Mouse (Mus musculus) spleen, postnatal 36 days (tissue): Measurements from ENCODE around the gene Begain.

Experiments
- DNase-seq, 2 experiments: peaks; one replicate each; pipeline ENCODE4 v3.0.0; 2022; ENCODE audit warnings: low spot score in 2 of 2, mixed read lengths in 1 of 2

The Begain gene

GRCm38 (mm10) chr12:109068167-109068653 is at the start of gene Begain:
Gene Begain (minus strand): TSS chr12:109068217.
- DNase-seq = peak in 1 of 2 experiments; percentile 26

- no peak for DNase-seq
Observed at GRCm38 (mm10) chr12:109115707-109116106, 47.7 kb upstream of the Begain start.

DNA sequence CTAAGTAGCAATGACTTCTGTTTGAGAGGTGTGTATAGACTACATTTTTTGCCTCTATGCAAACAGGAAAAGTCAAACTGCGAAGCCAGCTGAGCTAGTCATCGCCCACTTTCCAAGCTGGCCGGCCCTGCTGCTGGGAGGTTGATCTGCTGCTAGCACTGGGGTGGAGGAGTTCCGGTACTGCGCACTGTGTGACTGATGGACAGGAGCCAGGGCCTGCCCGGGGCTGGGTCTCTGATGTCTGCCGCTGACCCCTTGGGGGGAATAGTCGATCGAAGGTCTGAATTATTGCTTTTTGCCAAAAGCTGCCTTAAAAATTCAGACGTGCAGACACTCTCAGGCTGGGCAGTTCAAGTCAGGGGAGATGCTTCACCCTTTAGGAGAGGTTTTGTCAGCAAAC is 47.1 kb upstream of the Begain start:
- DNase-seq = no peak

DNA sequence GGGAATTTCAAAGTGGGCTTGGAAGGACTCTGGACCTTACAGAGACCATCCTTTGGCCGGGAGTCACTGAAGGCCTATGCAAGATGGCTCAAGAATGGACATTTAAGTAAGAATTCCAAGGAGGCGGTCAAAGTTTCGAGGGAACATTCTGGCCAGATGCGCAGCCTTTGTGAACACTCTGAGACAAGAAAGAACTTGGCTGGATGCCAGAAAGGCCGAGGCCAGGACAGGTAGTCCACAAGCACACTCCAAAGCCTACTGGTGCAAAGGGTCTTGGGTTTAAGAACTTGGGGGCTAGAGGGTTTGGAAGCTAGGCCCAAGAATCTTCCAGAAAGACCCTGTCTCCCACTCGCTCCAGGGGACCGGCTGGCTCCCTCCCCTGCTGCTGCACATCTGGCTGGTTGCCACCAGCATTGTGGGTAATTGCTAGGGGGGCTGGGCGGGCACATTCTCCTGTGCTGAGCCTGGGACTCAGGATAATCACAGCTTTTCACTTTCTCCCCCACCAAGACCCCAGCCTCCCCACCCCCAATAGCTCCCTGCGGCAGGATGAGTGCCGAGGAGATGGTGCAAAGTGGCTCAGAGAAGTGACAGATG is 45.1 kb upstream of the Begain start:
- no peak for DNase-seq

GRCm38 (mm10) chr12:109112354-109112995 is 44.5 kb upstream of the Begain start:
- DNase-seq = no peak

GRCm38 (mm10) chr12:109108911-109109310 is 40.9 kb upstream of the Begain start:
- no peak for DNase-seq

DNA sequence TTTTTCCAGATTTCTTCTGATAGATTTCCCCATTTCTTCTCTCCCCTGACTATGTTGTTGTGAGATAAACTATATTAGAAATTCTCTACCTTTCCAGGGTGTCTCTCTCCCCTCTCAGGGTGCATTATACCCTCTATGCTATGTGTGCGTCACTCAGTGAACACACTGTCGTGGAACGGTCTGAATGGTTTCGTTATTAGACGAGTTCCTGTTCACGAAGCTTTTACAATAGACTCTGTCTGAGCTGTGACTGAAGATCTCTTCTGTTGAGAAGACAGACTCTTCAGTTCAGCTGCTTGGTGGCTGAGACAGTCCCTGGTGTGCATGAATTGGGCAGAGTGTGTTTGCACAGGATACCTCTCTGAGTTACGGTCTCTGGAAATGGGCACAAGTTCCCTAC is 32.4 kb upstream of the Begain start:
- DNase-seq = no peak

GRCm38 (mm10) chr12:109090456-109091130 is 22.6 kb upstream of the Begain start:
- DNase-seq = no peak

DNA sequence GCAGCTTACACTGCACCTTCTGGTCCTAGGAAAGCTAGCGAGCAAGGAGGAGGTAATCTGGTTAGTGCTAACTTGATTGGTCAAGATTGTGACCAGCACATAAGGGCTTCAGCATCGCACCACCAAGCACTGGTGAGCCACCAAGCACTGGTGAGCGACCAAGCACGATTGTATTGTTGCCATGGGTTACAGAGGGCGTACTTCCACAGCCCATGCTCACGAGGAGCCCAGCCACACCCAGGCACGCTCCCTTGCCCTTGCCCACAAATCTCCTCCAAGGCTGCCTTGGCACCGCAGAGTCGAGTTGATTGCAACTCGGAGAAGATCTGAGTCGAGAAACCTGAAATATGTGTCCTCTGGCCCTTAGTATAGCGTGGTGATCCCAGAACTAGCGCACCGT is 22.0 kb upstream of the Begain start:
- DNase-seq = no peak

- DNase-seq = no peak
Observed at GRCm38 (mm10) chr12:109086111-109086510, 18.1 kb upstream of the Begain start.

DNA sequence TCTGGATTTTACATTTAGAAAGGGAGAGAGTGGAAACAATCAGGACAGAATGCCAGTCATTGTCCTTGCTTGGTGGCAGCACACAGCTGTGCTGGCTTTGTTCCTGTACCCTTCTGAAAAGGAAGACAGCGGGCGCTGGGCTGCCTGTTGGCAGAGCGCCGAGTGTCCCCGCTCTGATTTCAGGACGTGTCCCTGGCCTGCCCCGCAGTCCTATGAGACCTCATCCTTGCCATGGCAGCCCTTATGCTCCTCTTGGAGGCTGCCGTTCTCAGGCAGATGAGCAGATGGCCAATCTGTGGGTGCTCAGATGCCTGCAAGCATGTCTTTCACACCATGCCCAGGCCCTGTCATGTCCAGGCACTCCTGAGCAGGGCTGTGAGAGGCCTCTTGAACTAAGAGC is 17.7 kb upstream of the Begain start:
- no peak for DNase-seq

GRCm38 (mm10) chr12:109085046-109085445 is 17.0 kb upstream of the Begain start:
- DNase-seq = peak; percentile 62 to 65

- DNase-seq = no peak
Observed at GRCm38 (mm10) chr12:109083476-109083875, 15.5 kb upstream of the Begain start.

DNA sequence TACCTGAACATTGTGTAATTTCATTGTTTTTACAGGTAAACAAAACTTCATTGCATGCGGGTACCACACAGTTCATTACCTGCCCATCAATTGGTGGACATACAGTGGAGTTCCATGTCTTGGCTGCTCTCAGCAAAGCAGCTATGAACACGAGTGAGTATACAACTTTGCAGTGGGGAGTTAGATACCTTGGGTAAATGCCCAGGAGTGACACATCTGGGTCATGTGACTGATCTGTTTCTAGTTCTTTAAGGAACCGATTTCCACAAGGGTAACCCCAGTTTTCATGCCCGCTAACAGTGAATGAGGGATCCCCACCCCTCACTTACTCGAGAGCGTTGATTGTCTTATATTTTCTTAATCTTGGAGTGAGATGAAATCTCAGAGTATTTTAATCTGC is 9.0 kb upstream of the Begain start:
- no peak for DNase-seq

- peak; percentile 65 to 74 for DNase-seq
Observed at GRCm38 (mm10) chr12:109074777-109075285, 6.8 kb upstream of the Begain start.

GRCm38 (mm10) chr12:109074106-109074505 is 6.1 kb upstream of the Begain start:
- peak; percentile 61 to 70 for DNase-seq

- DNase-seq = peak; percentile 82 to 84
Observed at GRCm38 (mm10) chr12:109071248-109071647, 3.2 kb upstream of the Begain start.

GRCm38 (mm10) chr12:109069751-109070150 is 1.7 kb upstream of the Begain start:
- peak; percentile 63 to 68 for DNase-seq

- no peak for DNase-seq
Observed at GRCm38 (mm10) chr12:109068738-109069137, 721 bp upstream of the Begain start.

- peak; percentile 62 to 74 for DNase-seq
Observed at GRCm38 (mm10) chr12:109067561-109068135, 369 bp downstream of the Begain start.

GRCm38 (mm10) chr12:109058660-109059059 is 9.4 kb downstream of the Begain start:
- no peak for DNase-seq

GRCm38 (mm10) chr12:109057736-109058135 is 10.3 kb downstream of the Begain start:
- DNase-seq = no peak
